Mouse (Mus musculus) kidney, adult 2 months (tissue): ENCODE data around the gene Cyth2.

Experiments
- CTCF ChIP-seq: fragments of 200-500 bp; conservative IDR thresholded peaks from 2 replicates; pipeline ENCODE4 v1.5.1; 2011; ENCODE audit warnings: low read depth, mild to moderate bottlenecking, control low read depth, low read length, moderate library complexity, mixed read lengths; ENCODE audit not compliant: insufficient read depth, insufficient read length
- POLR2A ChIP-seq: fragments of 200-500 bp; IDR thresholded peaks from one replicate; pipeline ENCODE4 v1.6.1; 2011; ENCODE audit warnings: low read depth, low read length, control low read depth

GRCm38 (mm10) chr7:45798511-45798836, 15.9 kb downstream of the Cyth2 start:
- TF ChIP-seq CTCF: no peak
- no peak for TF ChIP-seq POLR2A
